Mouse (Mus musculus) intestine, embryonic 16.5 days (tissue): ENCODE results near the gene Ccdc127. TPM values are rescaled to one million over a fixed set of nuclear protein-coding genes. Genes with fewer than 3 reads are reported as not detected.
A peak's percentile ranks its signal among the peaks of the same experiment; 100 is the strongest.

ENCODE experiments used
- ATAC-seq: fragments of 200-750 bp; cut with Nextera tagmentation; 2 replicates; pipeline ENCODE4 v1.8.0; 2017; ENCODE audit warnings: moderate TSS enrichment, moderate library complexity
- H3K27ac ChIP-seq: fragments of 300-500 bp; sonication (generic); 2 replicates; pipeline ENCODE4 v1.5.1; 2014; ENCODE audit warnings: mild to moderate bottlenecking, low read length
- H3K27me3 ChIP-seq: fragments of 300-500 bp; sonication (generic); replicated peaks from 2 replicates; pipeline ENCODE4 v1.6.1; 2014; ENCODE audit warnings: low read length, control low read depth, mixed read lengths; ENCODE audit not compliant: control insufficient read depth, insufficient read depth
- H3K36me3 ChIP-seq: fragments of 300-500 bp; sonication (generic); 2 replicates; pipeline ENCODE4 v1.6.1; 2014; ENCODE audit warnings: low read length, control low read depth; ENCODE audit not compliant: control insufficient read depth, insufficient read depth
- H3K4me1 ChIP-seq: fragments of 300-500 bp; sonication (generic); 2 replicates; pipeline ENCODE4 v1.6.1; 2014; ENCODE audit warnings: low read length, control low read depth, mixed read lengths; ENCODE audit not compliant: control insufficient read depth, insufficient read depth
- H3K4me2 ChIP-seq: fragments of 300-500 bp; sonication (generic); 2 replicates; pipeline ENCODE4 v1.6.1; 2014; ENCODE audit warnings: low read depth, low read length, control low read depth
- H3K4me3 ChIP-seq: fragments of 300-500 bp; sonication (generic); 2 replicates; pipeline ENCODE4 v1.5.1; 2014; ENCODE audit warnings: mild to moderate bottlenecking, low read length
- H3K9ac ChIP-seq: fragments of 300-500 bp; sonication (generic); 2 replicates; pipeline ENCODE4 v1.6.1; 2014; ENCODE audit warnings: low read depth, low read length
- H3K9me3 ChIP-seq: fragments of 300-500 bp; sonication (generic); 2 replicates; pipeline ENCODE4 v1.6.1; 2016; ENCODE audit warnings: low read length, control low read depth; ENCODE audit not compliant: control insufficient read depth
- WGBS: fragments of 180-500 bp; shearing (Covaris S2); extraction: QIAGEN DNeasy Blood & Tissue Kit; methylation state at CpG from one replicate; pipeline ENCODE4 v1.1.7; 2014; 5-methylcytosine and 5-hydroxymethylcytosine counted together
- polyA plus RNA-seq: library from polyadenylated mRNA; unstranded; fragments of >200 nt; fragmentation: Nextera tagmentation; extraction: Ambion mirVana; gene quantifications from 2 replicates; pipeline ENCODE4 v1.2.1, GENCODE M21; 2015

Ccdc127 gene
- polyA plus RNA-seq = 38.5 and 39.4 TPM in 2 replicates

DNA sequence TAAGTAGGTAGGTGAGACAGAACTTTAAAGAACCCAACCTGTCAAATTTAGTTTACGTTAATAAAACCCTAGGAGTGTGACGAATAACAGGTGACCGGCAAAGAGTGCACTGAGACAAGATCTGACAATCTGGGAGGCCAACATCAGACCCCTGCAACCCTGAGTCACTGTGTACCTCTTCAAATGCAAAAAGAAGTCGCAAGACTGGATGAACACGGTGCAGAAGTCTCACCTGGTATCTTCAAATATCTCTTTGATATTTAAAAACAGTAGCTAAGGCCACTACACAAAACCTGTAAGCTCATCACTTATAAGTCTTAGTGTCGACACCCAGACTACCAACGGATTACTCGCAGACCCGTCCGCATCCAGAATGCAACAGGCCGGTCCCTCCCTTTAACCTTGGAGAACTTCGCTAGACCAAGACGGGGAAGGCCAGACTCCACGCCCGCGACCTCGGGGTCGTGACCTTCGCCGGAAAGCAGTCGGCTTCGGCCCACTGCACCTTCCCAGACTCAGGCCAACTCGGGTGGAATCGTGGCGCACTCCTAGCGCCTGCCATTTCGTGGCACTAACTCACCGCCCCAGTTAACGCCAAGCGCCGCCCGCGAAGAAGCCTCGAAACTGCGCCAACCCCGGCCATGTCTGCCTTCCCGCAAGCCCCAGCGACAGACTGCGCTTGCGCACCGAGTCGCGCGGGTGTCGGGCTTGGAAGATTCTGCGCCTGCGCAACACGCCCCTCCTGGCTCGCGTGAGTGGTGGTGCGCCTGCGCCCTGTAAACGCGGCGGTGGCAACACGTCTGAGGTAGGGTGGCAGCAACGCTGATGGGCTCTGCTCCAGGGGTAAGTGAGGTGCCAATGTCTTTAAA lies at the start of gene Ccdc127, which contains the start of gene Sdha:
Gene Ccdc127 (plus strand): TSS at position 744 of the 869 bp plus-strand sequence.
Gene Sdha (minus strand): TSS at position 715 of the 869 bp plus-strand sequence.
- peaks cover 9% of the 10 kb centered on the region; the same call in 1 of the 2 replicates for H3K4me1 ChIP-seq
- H3K4me2 ChIP-seq = peak within 1 kb of the TSS; percentile 55
- H3K36me3 ChIP-seq = 0 out of 2 replicates have a peak, but pooled peaks cover 2% of the 10 kb centered on the region
- H3K9me3 ChIP-seq = no peaks in the 10 kb centered on the region
- WGBS = under 1% methylated on average over 57 of the region's 57 CpGs
- peak within 1 kb of the TSS; percentile 55 for H3K4me3 ChIP-seq
- peak within 1 kb of the TSS; percentile 59 for H3K27ac ChIP-seq
- no peaks in the 10 kb centered on the region for H3K27me3 ChIP-seq
- ATAC-seq = peak; percentile 98
- H3K9ac ChIP-seq = peak within 1 kb of the TSS; percentile 73

DNA sequence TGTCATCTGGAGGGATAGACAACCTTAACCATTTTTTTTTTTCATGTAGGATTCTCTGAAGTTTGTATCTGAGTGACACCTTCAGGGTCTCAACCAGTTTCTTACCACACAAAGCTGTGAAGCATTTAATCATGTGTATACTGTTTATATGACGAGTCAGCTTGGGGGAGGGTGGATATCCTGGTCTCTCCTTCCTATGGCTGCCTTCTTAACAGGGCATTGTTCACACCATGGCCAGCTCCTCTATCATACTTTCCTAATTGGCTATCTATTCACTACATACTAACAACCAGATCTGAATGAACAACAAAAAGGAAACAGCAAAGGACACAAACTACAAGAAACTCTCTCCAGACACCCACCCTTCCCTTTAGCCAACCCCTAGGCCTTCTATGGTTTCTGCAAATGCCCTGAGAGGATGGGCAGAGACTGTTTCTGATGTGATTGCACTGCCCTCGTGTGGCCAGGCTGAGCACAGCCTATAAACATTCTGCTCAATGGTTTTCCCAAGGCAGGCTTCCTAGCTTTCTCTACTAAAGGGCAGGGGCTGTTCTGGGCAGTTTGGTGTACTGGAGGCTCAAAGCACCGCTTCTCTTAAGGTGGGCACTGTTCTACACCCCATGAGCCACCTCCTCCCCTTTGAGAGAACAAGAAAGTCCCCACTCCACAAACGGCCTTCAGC lies 49.0 kb upstream of the Ccdc127 start:
- Histone ChIP-seq H3K4me3 (no peak overlapping the region), H3K9me3 (no peaks in the 10 kb centered on the region), H3K27me3 (no peaks in the 10 kb centered on the region), H3K36me3 (peaks cover 3% of the 10 kb centered on the region; the same call in 1 of the 2 replicates), H3K4me1 (no peaks in the 10 kb centered on the region), H3K27ac (no peak overlapping the region), H3K9ac (no peak overlapping the region), H3K4me2 (no peak overlapping the region)
- 38% methylated on average over 4 of the region's 4 CpGs for WGBS
- ATAC-seq = peak; percentile 77

DNA sequence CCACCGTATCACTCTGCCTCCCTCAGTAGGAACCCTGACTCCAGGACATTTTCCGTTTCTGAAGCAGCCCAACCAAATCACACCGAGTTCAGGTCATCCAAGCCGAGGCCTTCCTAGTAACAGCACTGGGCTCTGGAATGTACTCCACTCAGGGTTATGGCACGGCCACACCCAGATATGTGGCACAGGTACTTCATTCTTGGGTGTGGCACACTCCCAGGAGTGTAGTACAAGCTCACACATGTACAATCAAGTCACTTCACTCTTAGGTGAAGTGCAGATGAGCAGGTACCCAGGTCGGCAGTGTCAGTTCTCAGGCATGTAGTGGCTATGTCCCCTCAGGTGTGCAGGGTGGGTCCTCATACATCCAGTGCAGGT lies 48.5 kb upstream of the Ccdc127 start:
- no peak overlapping the region for H3K9ac ChIP-seq
- H3K27ac ChIP-seq = no peak overlapping the region
- no peak overlapping the region for H3K4me3 ChIP-seq
- H3K9me3 ChIP-seq = no peaks in the 10 kb centered on the region
- H3K27me3 ChIP-seq = no peaks in the 10 kb centered on the region
- H3K36me3 ChIP-seq = peaks cover 3% of the 10 kb centered on the region; the same call in 1 of the 2 replicates
- no peak overlapping the region for H3K4me2 ChIP-seq
- no peaks in the 10 kb centered on the region for H3K4me1 ChIP-seq
- WGBS = 58% methylated on average over 6 of the region's 6 CpGs
- peak; percentile 92 for ATAC-seq

DNA sequence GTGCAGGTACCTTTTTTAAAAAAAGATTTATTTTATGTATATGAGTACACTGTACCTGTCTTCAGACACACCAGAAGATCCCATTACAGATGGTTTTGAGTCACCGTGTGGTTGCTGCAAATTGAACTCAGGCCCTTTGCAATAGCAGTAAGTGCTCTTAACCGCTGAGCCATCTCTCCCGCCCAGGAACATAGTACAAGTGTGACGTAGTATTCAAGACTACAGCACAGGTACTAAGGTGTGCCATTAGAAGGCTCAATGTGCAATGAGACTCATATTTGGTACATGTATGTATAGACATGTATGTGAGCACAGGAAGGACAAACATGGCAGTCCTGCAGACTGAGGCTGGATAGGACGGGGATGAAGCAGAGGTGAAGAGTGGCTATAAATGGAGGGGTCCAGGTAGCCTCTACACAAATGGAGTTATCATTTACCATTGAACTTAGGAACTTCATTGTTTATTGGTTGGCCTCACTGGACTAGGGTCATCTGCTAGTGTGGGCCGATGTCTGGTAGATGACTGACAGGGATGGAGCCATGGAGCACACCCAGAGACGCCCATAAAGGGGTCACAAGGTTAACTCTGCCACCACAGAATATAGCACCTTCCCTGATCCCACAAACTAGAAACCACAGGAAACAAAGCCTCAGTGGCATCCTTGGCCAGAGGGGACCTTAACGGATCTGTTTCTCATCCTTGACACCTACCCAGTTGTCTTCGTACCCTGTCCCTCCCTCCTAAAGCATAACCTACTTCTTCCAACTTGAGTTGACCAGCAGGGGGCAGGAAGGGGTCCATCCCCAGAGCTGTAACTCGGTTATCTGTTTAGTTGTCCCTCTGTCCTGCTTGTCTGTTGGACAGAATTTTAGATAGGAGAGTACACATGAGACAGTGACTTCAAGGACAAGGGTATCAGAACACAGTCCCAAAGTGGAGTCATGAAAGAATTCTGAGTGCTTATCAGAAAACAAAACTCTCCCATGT lies 47.8 kb upstream of the Ccdc127 start:
- Histone ChIP-seq H3K9ac (no peak overlapping the region), H3K27ac (no peak overlapping the region), H3K27me3 (no peaks in the 10 kb centered on the region), H3K36me3 (peaks cover 3% of the 10 kb centered on the region; the same call in 1 of the 2 replicates), H3K4me3 (no peak overlapping the region), H3K4me1 (no peaks in the 10 kb centered on the region), H3K4me2 (no peak overlapping the region), H3K9me3 (no peaks in the 10 kb centered on the region)
- peak; percentile 63 for ATAC-seq
- WGBS = 81% methylated on average over 10 of the region's 10 CpGs

DNA sequence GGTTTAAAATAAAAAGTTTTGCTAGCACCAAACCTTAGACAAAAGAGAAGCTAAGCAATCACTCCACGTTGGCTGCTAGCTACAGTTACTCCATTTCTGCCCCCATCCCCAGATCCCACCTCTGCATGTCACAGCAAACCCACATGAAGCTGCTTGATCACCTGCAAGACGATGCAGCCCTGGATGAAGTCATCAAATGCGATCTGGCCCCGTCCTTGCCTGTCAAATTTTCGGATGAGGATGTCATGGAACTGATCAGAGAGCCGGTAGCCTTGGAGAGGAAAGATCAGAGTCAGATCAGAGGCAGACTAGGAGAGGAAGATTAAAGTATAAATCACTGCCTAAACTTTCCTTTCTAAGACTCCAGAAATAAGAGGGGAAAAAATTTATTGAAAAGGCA lies 44.7 kb upstream of the Ccdc127 start:
- H3K27ac ChIP-seq = no peak overlapping the region
- H3K9ac ChIP-seq = no peak overlapping the region
- H3K4me3 ChIP-seq = no peak overlapping the region
- ATAC-seq = no peak
- H3K27me3 ChIP-seq = no peaks in the 10 kb centered on the region
- H3K4me1 ChIP-seq = no peaks in the 10 kb centered on the region
- WGBS = 94% methylated on average over 6 of the region's 6 CpGs
- peaks cover 3% of the 10 kb centered on the region; the same call in 1 of the 2 replicates for H3K36me3 ChIP-seq
- no peak overlapping the region for H3K4me2 ChIP-seq
- H3K9me3 ChIP-seq = no peaks in the 10 kb centered on the region

DNA sequence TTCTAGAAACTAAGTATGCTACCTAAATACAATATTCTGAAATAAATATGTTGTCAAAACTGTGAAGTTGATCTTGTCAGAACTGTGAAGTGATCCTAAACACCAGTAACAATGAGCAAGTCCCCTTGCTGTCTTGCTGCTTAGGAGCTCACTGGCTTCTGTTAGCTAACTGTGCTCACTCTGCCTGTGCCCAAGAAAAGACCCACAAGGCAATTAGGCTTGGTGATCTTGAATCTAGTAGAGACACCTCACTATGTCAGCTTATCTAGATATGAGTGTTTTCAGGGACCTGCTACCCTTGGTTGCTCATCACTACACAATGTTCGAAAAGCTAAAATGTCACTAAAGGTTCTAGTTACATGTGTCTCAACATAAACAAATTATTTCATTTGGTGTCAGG lies 44.3 kb upstream of the Ccdc127 start:
- H3K27me3 ChIP-seq = no peaks in the 10 kb centered on the region
- H3K4me2 ChIP-seq = no peak overlapping the region
- H3K9ac ChIP-seq = no peak overlapping the region
- ATAC-seq = no peak
- no peak overlapping the region for H3K4me3 ChIP-seq
- no peaks in the 10 kb centered on the region for H3K4me1 ChIP-seq
- peaks cover 4% of the 10 kb centered on the region for H3K36me3 ChIP-seq
- no peaks in the 10 kb centered on the region for H3K9me3 ChIP-seq
- no peak overlapping the region for H3K27ac ChIP-seq
- WGBS = 98% methylated on average over 1 of the region's 1 CpGs

DNA sequence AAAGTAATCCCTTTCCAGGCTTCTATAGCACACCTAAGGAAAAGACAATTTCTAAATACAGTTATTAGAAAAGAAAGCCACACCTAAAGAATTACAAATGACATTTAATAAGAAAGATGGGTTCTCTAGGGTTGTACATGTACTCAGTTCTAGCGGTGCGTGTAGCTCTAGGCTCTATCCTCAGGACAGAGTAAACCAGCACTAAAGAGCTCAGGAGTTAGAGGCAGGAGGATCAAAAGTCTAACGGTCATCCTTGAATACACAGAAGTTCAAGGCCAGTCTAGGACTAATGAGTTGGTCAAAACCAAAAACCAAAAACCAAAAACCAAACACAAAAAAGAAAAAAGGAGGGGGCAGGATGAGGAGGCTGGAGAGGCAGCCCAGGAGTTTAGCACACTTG lies 35.5 kb upstream of the Ccdc127 start:
- ATAC-seq = no peak
- peaks cover 9% of the 10 kb centered on the region for H3K4me1 ChIP-seq
- WGBS = 95% methylated on average over 3 of the region's 3 CpGs
- H3K9ac ChIP-seq = no peak overlapping the region
- H3K27ac ChIP-seq = no peak overlapping the region
- peaks cover 3% of the 10 kb centered on the region; the same call in 1 of the 2 replicates for H3K36me3 ChIP-seq
- no peak overlapping the region for H3K4me2 ChIP-seq
- H3K9me3 ChIP-seq = no peaks in the 10 kb centered on the region
- no peak overlapping the region for H3K4me3 ChIP-seq
- no peaks in the 10 kb centered on the region for H3K27me3 ChIP-seq

DNA sequence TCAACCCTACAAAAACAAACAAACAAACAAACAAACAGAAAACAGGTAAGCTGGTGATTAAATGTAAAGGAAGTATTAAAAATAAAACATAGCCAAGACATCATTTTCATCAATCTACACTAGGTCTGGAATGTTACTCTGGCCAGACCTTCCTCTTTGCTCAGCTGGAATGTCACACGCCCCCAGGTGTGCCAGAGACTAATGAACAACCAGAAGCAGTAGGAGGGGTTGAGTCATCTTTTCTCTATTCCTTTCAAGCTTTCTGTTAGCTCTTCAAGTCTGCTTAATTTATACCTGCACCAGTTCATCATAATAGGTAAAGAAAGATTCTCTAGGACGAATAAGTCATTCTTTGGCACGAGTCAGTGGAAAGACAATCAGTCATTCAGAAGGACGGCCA lies 33.7 kb upstream of the Ccdc127 start:
- H3K4me2 ChIP-seq = peak overlapping the region; percentile 55
- no peaks in the 10 kb centered on the region for H3K27me3 ChIP-seq
- H3K4me3 ChIP-seq = peak overlapping the region; percentile 97
- H3K27ac ChIP-seq = peak overlapping the region; percentile 87
- H3K4me1 ChIP-seq = peaks cover 9% of the 10 kb centered on the region
- 0 out of 2 replicates have a peak, but pooled peaks have one; percentile 16 for ATAC-seq
- no peaks in the 10 kb centered on the region for H3K9me3 ChIP-seq
- WGBS = 19% methylated on average over 4 of the region's 4 CpGs
- H3K36me3 ChIP-seq = peaks cover 4% of the 10 kb centered on the region; the same call in 1 of the 2 replicates
- peak overlapping the region; percentile 95 for H3K9ac ChIP-seq
